In the genomic region with DNA sequence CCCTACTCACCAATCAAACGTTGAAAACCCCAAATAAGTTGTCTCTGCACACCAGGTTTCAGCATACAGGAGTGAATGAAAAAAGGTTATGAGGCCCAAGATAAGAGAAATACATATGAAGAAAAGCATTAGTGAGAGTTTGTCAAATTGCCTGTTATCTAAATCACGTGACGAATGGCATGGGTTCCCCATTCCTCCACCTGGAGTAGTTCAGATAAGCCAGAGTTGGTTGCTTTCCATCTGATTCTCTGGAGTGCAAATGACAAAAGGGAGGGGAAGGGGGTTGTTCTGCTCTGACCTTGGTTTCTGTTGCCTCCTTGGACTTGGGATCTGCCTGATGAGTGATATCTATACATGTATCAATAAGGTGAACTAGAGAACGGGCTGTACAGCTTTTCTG, we compare ENCODE assay signal across 26 mouse cellular contexts.
A peak's percentile ranks its signal among the peaks of the same experiment; 100 is the strongest.
DNase-seq lines count a peak whose midpoint lies in the region; ATAC-seq and TF ChIP-seq lines count a peak whose summit lies in the region.
"Had no signal": no experiment of that assay in that cellular context is flagged by ENCODE, and none has a peak within 500 bp of the region (broad histone marks: within the 10 kb centered on the region; RNA-seq: fewer than 3 reads in every experiment).

No protein-coding gene starts in this region.

- H3K9ac ChIP-seq in intestine, embryonic 16.5 days (ENCODE audit: low read depth, low read length): no peak overlapping the region
- H3K9ac ChIP-seq in intestine, postnatal 0 days (ENCODE audit: low read depth, low read length): no peak overlapping the region
- no peak overlapping the region for H3K9ac ChIP-seq in MEL (ENCODE audit: control insufficient read depth, low read depth, low read length, poor library complexity, severe bottlenecking)
- H3K9ac ChIP-seq: embryonic facial prominence, embryonic 12.5 days; embryonic facial prominence, embryonic 15.5 days; forebrain, embryonic 12.5 days; forebrain, embryonic 15.5 days; hindbrain, embryonic 13.5 days had no signal

- H3K27me3 ChIP-seq in intestine, embryonic 16.5 days (replicated peaks; ENCODE audit: control insufficient read depth, insufficient read depth, low read length): no peaks in the 10 kb centered on the region
- H3K27me3 ChIP-seq in intestine, postnatal 0 days (replicated peaks; ENCODE audit: control insufficient read depth, insufficient read depth, low read length): no peaks in the 10 kb centered on the region
- no peaks in the 10 kb centered on the region for H3K27me3 ChIP-seq in MEL (ENCODE audit: control insufficient read depth in 1 of 2, insufficient read depth in 2 of 2, low read length in 2 of 2)
- H3K27me3 ChIP-seq: CH12.LX; embryonic facial prominence, embryonic 12.5 days; embryonic facial prominence, embryonic 15.5 days had no signal

- TF ChIP-seq CTCF in intestine, postnatal 0 days (IDR thresholded peaks at IDR 0.05; ENCODE audit: low read depth): no peak
- no peak for TF ChIP-seq CTCF in MEL (IDR thresholded peaks at IDR 0.05 in 2 of 3, conservative IDR thresholded peaks at IDR 0.05 in 1 of 3; ENCODE audit: control insufficient read depth in 1 of 3, insufficient read depth in 1 of 3, low read depth in 2 of 3, low read length in 3 of 3, poor library complexity in 1 of 3, severe bottlenecking in 1 of 3)

- DNase-seq in MEL (ENCODE audit: low read depth, low spot score): peak; percentile 81
- peak; percentile 1 for DNase-seq in c-Kit-positive CD71-positive TER-119-negative erythroid progenitor cells, embryonic 14.5 days (ENCODE audit: low read depth)
- no peak for DNase-seq in layer of hippocampus, postnatal 36 days
- no peak for DNase-seq in layer of hippocampus, postnatal 25 days (ENCODE audit: extremely low spot score in 1 of 2, low spot score in 1 of 2)
- DNase-seq: adrenal gland, adult 8-10 months; adrenal gland, postnatal 25 days; B cell, adult 2 months; cerebellum, adult 18-20 months; cerebellum, adult 9-10 months; cerebellum, postnatal 14 days; gastrocnemius, postnatal 25 days; heart, adult 2 months had no signal

- WGBS in intestine, embryonic 16.5 days: 49% methylated on average over 4 of the region's 4 CpGs
- 43% methylated on average over 4 of the region's 4 CpGs for WGBS in intestine, postnatal 0 days

- TF ChIP-seq RAD21 in MEL (IDR thresholded peaks at IDR 0.05; ENCODE audit: low read depth, low read length): no peak

- no peak for TF ChIP-seq POLR2A in MEL (IDR thresholded peaks at IDR 0.05; ENCODE audit: control insufficient read depth in 1 of 2, insufficient read depth in 1 of 2, low read depth in 1 of 2, low read length in 2 of 2, poor library complexity in 1 of 2)

- 0 out of 2 replicates have a peak, but pooled peaks have one; percentile 21 for ATAC-seq in intestine, embryonic 16.5 days
- ATAC-seq in intestine, postnatal 0 days: no peak
- peak; percentile 34; the same call in 1 of the 2 replicates for ATAC-seq in megakaryocyte-erythroid progenitor cell, adult 5-6 weeks (replicated peaks; ENCODE audit: low FRiP score, low TSS enrichment, poor library complexity, severe bottlenecking)
- ATAC-seq: activated CD4-positive, CD25-positive, alpha-beta regulatory T cell, adult 4 months; forebrain, embryonic 15.5 days; hindbrain, embryonic 16.5 days had no signal

- no peak overlapping the region for H3K4me2 ChIP-seq in intestine, embryonic 16.5 days (ENCODE audit: low read depth, low read length)
- H3K4me2 ChIP-seq in intestine, postnatal 0 days (replicated peaks; ENCODE audit: low read depth): no peak overlapping the region
- H3K4me2 ChIP-seq: embryonic facial prominence, embryonic 12.5 days; embryonic facial prominence, embryonic 15.5 days; forebrain, embryonic 12.5 days; forebrain, embryonic 15.5 days; hindbrain, embryonic 13.5 days had no signal

- no peak overlapping the region for H3K27ac ChIP-seq in intestine, embryonic 16.5 days (ENCODE audit: low read length)
- H3K27ac ChIP-seq in intestine, postnatal 0 days (ENCODE audit: low read depth, low read length): no peak overlapping the region
- peak overlapping the region; percentile 36 for H3K27ac ChIP-seq in MEL (ENCODE audit: control insufficient read depth, low read depth, low read length)
- H3K27ac ChIP-seq: embryonic facial prominence, embryonic 12.5 days; embryonic facial prominence, embryonic 15.5 days; forebrain, embryonic 12.5 days; forebrain, embryonic 15.5 days; heart, adult 2 months; heart, embryonic 10.5 days; hindbrain, embryonic 13.5 days had no signal

- no peaks in the 10 kb centered on the region for H3K79me2 ChIP-seq in MEL (ENCODE audit: control insufficient read depth, insufficient read depth, low read length, poor library complexity)

- TF ChIP-seq EP300 in MEL (IDR thresholded peaks at IDR 0.05; ENCODE audit: low read depth in 1 of 2, low read length in 2 of 2): peak; percentile 84 to 85

- H3K9me3 ChIP-seq in intestine, embryonic 16.5 days (ENCODE audit: control insufficient read depth, low read length): no peaks in the 10 kb centered on the region
- no peaks in the 10 kb centered on the region for H3K9me3 ChIP-seq in intestine, postnatal 0 days (ENCODE audit: control insufficient read depth)
- H3K9me3 ChIP-seq in MEL (replicated peaks; ENCODE audit: insufficient read depth, low read length): no peaks in the 10 kb centered on the region
- H3K9me3 ChIP-seq: embryonic facial prominence, embryonic 12.5 days; embryonic facial prominence, embryonic 15.5 days; forebrain, embryonic 12.5 days; forebrain, embryonic 15.5 days; heart, embryonic 10.5 days; hindbrain, embryonic 13.5 days had no signal

- no peak overlapping the region for H3K4me3 ChIP-seq in intestine, embryonic 16.5 days (ENCODE audit: low read length)
- no peak overlapping the region for H3K4me3 ChIP-seq in intestine, postnatal 0 days (ENCODE audit: low read depth, low read length)
- H3K4me3 ChIP-seq in MEL (ENCODE audit: control insufficient read depth in 1 of 2, insufficient read depth in 1 of 2, low read depth in 2 of 2, low read length in 2 of 2): no peak overlapping the region
- H3K4me3 ChIP-seq: embryonic facial prominence, embryonic 12.5 days; embryonic facial prominence, embryonic 15.5 days; erythroblast, embryonic 14.5 days; forebrain, embryonic 12.5 days; forebrain, embryonic 15.5 days; heart, adult 2 months; heart, embryonic 10.5 days; hindbrain, embryonic 13.5 days had no signal

- H3K36me3 ChIP-seq in intestine, embryonic 16.5 days (ENCODE audit: control insufficient read depth, insufficient read depth, low read length): no peaks in the 10 kb centered on the region
- no peaks in the 10 kb centered on the region for H3K36me3 ChIP-seq in intestine, postnatal 0 days (ENCODE audit: control insufficient read depth, insufficient read depth)
- H3K36me3 ChIP-seq in MEL (ENCODE audit: control insufficient read depth in 1 of 2, insufficient read depth in 2 of 2, low read length in 2 of 2): peaks cover 0 to 19% of the 10 kb centered on the region in 2 experiments; a peak in 2 of 4 replicates
- H3K36me3 ChIP-seq: embryonic facial prominence, embryonic 12.5 days; embryonic facial prominence, embryonic 15.5 days; forebrain, embryonic 12.5 days; forebrain, embryonic 15.5 days; G1E; heart, embryonic 10.5 days; hindbrain, embryonic 13.5 days had no signal

- peaks cover 5% of the 10 kb centered on the region; the same call in 1 of the 2 replicates for H3K4me1 ChIP-seq in intestine, embryonic 16.5 days (ENCODE audit: control insufficient read depth, insufficient read depth, low read length)
- H3K4me1 ChIP-seq in intestine, postnatal 0 days (replicated peaks; ENCODE audit: control insufficient read depth, insufficient read depth, low read length): no peaks in the 10 kb centered on the region
- H3K4me1 ChIP-seq in MEL (ENCODE audit: control insufficient read depth in 1 of 2, insufficient read depth in 2 of 2, low read length in 2 of 2): peaks cover 11 to 17% of the 10 kb centered on the region in 2 experiments

TF ChIP-seq in MEL, 35 proteins besides CTCF, POLR2A, EP300 and RAD21:
- no peak for TF ChIP-seq JUND (IDR thresholded peaks at IDR 0.05; ENCODE audit: low read depth, low read length)
- peak; percentile 88 for TF ChIP-seq RCOR1 (IDR thresholded peaks at IDR 0.05; ENCODE audit: low read depth, low read length)
- TF ChIP-seq ZNF384 (IDR thresholded peaks at IDR 0.05; ENCODE audit: low read depth, low read length): 0 out of 2 replicates have a peak, but pooled peaks have one; percentile 59
- no peak for TF ChIP-seq NRF1 (IDR thresholded peaks at IDR 0.05; ENCODE audit: insufficient read depth, low read depth, low read length, poor library complexity, severe bottlenecking)
- TF ChIP-seq TCF12 (IDR thresholded peaks at IDR 0.05; ENCODE audit: low read depth, low read length): peak; percentile 92
- no peak for TF ChIP-seq UBTF (IDR thresholded peaks at IDR 0.05; ENCODE audit: borderline replicate concordance, insufficient read depth, low read depth, low read length)
- TF ChIP-seq USF2 (IDR thresholded peaks at IDR 0.05; ENCODE audit: borderline replicate concordance in 1 of 2, insufficient read depth in 1 of 2, low read depth in 1 of 2, low read length in 2 of 2): peak; percentile 44 to 86; a peak in 3 of 4 replicates
- TF ChIP-seq ZMIZ1 (IDR thresholded peaks at IDR 0.05; ENCODE audit: low read depth, low read length): no peak
- 0 out of 2 replicates have a peak, but pooled peaks have one; percentile 44 for TF ChIP-seq MXI1 (IDR thresholded peaks at IDR 0.05; ENCODE audit: low read depth, low read length)
- TF ChIP-seq USF1 (IDR thresholded peaks at IDR 0.05; ENCODE audit: low read depth, low read length): peak; percentile 97
- TF ChIP-seq KAT2A (conservative IDR thresholded peaks at IDR 0.05; ENCODE audit: low read depth, low read length): no peak
- TF ChIP-seq ETS1 (IDR thresholded peaks at IDR 0.05; ENCODE audit: low read depth, low read length): peak; percentile 94
- TF ChIP-seq TBP (IDR thresholded peaks at IDR 0.05; ENCODE audit: low read depth, low read length): 0 out of 2 replicates have a peak, but pooled peaks have one; percentile 17
- peak; percentile 86 for TF ChIP-seq MAX (IDR thresholded peaks at IDR 0.05; ENCODE audit: low read length)
- peak; percentile 99 for TF ChIP-seq BHLHE40 (IDR thresholded peaks at IDR 0.05; ENCODE audit: borderline replicate concordance, low read depth, low read length)
- TF ChIP-seq MYC (IDR thresholded peaks at IDR 0.05; ENCODE audit: low read depth, low read length): 0 out of 2 replicates have a peak, but pooled peaks have one; percentile 41
- TF ChIP-seq GATA1 (IDR thresholded peaks at IDR 0.05; ENCODE audit: low read depth, low read length): peak; percentile 91
- TF ChIP-seq TAL1 (IDR thresholded peaks at IDR 0.05; ENCODE audit: low read length): peak; percentile 66

Comparison
In these comparisons a context has a peak if more than half of its experiments do, and no peak if none do; other contexts are left out.
1. DNase-seq: peak in MEL (single experiment) and c-Kit-positive CD71-positive TER-119-negative erythroid progenitor cells, embryonic 14.5 days (single experiment); none in layer of hippocampus, postnatal 36 days (0 of 2) and layer of hippocampus, postnatal 25 days (0 of 2).